Mouse (Mus musculus): ENCODE data around the gene Pbrm1.

DNA sequence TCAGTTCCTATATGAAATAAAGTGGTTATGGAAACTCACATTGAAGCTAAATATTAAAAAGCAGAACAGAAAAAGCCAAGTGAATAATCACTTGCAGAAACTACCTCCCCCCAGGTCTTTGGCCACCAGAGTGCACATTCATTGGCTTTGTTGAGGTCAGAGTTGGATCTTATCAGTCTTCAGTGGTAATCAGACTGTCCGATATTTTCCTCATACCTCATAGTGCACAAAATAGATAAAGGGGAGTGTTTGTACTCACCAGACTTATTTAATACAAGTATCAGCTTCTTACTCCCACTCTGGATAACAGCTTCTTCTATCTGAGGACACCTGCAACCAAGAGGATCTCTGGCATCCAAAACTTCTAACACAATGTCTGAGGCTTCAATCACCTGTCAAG lies 2.9 kb upstream of the Pbrm1 start:
- no peak for TF ChIP-seq CTCF (IDR thresholded peaks at IDR 0.05; ENCODE audit: control insufficient read depth, insufficient read depth, insufficient read length)
- TF ChIP-seq USF1 (IDR thresholded peaks at IDR 0.05; ENCODE audit: low read depth) = no peak
- TF ChIP-seq MYOD1 (IDR thresholded peaks at IDR 0.05; ENCODE audit: control insufficient read depth, insufficient read length, low read depth) = no peak
- no peak for TF ChIP-seq FOSL1 (IDR thresholded peaks at IDR 0.05; ENCODE audit: insufficient read depth, low read length, poor library complexity, severe bottlenecking)
- no peak for TF ChIP-seq MYOG (IDR thresholded peaks at IDR 0.05; ENCODE audit: control insufficient read depth, extremely low read depth, insufficient read length)
- no peak for TF ChIP-seq MAX (IDR thresholded peaks at IDR 0.05)
